Comparison of ENCODE assay signal across 10 mouse cellular contexts in genomic region chr14:100209814-100210419, GRCm38 (mm10).
DNase-seq lines count a peak whose midpoint lies in the region; ATAC-seq and TF ChIP-seq lines count a peak whose summit lies in the region.
"Had no signal": no experiment of that assay in that cellular context is flagged by ENCODE, and none has a peak within 500 bp of the region (broad histone marks: within the 10 kb centered on the region; RNA-seq: fewer than 3 reads in every experiment).

No protein-coding gene starts in this region.

- no peaks in the 10 kb centered on the region for H3K9me3 ChIP-seq in heart, embryonic 14.5 days (ENCODE audit: control insufficient read depth, low read length)
- H3K9me3 ChIP-seq in neural tube, embryonic 15.5 days (replicated peaks), result no peaks in the 10 kb centered on the region

- no peaks in the 10 kb centered on the region for H3K36me3 ChIP-seq in heart, embryonic 14.5 days (ENCODE audit: control insufficient read depth, insufficient read depth, low read length)
- H3K36me3 ChIP-seq in heart, adult 2 months (ENCODE audit: control insufficient read depth, insufficient read depth, low read length), result no peaks in the 10 kb centered on the region; the same call in none of the 2 replicates
- no peaks in the 10 kb centered on the region for H3K36me3 ChIP-seq in neural tube, embryonic 15.5 days
- H3K36me3 ChIP-seq in thymus, adult 2 months (ENCODE audit: control insufficient read depth, insufficient read depth, low read length), result no peaks in the 10 kb centered on the region

- H3K79me2 ChIP-seq in heart, adult 2 months (replicated peaks; ENCODE audit: control insufficient read depth, insufficient read depth, low read length), result peaks cover 2% of the 10 kb centered on the region; the same call in 1 of the 2 replicates

- H3K9ac ChIP-seq in heart, embryonic 14.5 days (ENCODE audit: low read length), result no peak overlapping the region
- H3K9ac ChIP-seq in heart, adult 2 months (ENCODE audit: low read depth, low read length), result no peak overlapping the region
- no peak overlapping the region for H3K9ac ChIP-seq in neural tube, embryonic 15.5 days (replicated peaks)

- peaks cover 9 to 17% of the 10 kb centered on the region in 2 experiments for H3K4me1 ChIP-seq in heart, embryonic 14.5 days (ENCODE audit: control insufficient read depth in 2 of 2, insufficient read depth in 2 of 2, low read length in 2 of 2)
- H3K4me1 ChIP-seq in heart, adult 2 months (ENCODE audit: control insufficient read depth, insufficient read depth, low read length), result peaks cover 7% of the 10 kb centered on the region
- H3K4me1 ChIP-seq in neural tube, embryonic 15.5 days, result peaks cover 13% of the 10 kb centered on the region
- H3K4me1 ChIP-seq in thymus, adult 2 months (replicated peaks; ENCODE audit: control insufficient read depth, insufficient read depth, low read length), result no peaks in the 10 kb centered on the region

- TF ChIP-seq POLR2A in heart, adult 2 months (IDR thresholded peaks at IDR 0.05; ENCODE audit: insufficient read depth, low read depth, low read length), result no peak
- no peak for TF ChIP-seq POLR2A in thymus, adult 2 months (IDR thresholded peaks at IDR 0.05; ENCODE audit: control insufficient read depth, extremely low read depth, insufficient read depth, low read length, poor library complexity)

- H3K27ac ChIP-seq in heart, embryonic 14.5 days (replicated peaks in 1 of 2; ENCODE audit: control insufficient read depth in 1 of 2, insufficient read depth in 1 of 2, low read depth in 2 of 2, low read length in 2 of 2), result no peak overlapping the region
- H3K27ac ChIP-seq in heart, adult 2 months, result no peak overlapping the region
- no peak overlapping the region for H3K27ac ChIP-seq in neural tube, embryonic 15.5 days (replicated peaks)
- H3K27ac ChIP-seq in thymus, adult 2 months (ENCODE audit: control insufficient read depth, insufficient read depth, low read length), result no peak overlapping the region
- H3K27ac ChIP-seq: kidney, postnatal 0 days; stomach, postnatal 0 days had no signal

- no peak for ATAC-seq in heart, embryonic 14.5 days (ENCODE audit: insufficient number of reproducible peaks, insufficient read depth, low FRiP score, low read depth)
- ATAC-seq in neural tube, embryonic 15.5 days (ENCODE audit: low FRiP score), result no peak

- 36% methylated on average over 12 of the region's 12 CpGs for WGBS in heart, embryonic 14.5 days
- 62% methylated on average over 12 of the region's 12 CpGs for WGBS in heart, adult 2 months
- 25% methylated on average over 12 of the region's 12 CpGs for WGBS in neural tube, embryonic 15.5 days
- 61% methylated on average over 12 of the region's 12 CpGs for WGBS in thymus, adult 2 months

- H3K4me3 ChIP-seq in heart, embryonic 14.5 days (ENCODE audit: control insufficient read depth in 1 of 2, insufficient read depth in 1 of 2, low read depth in 1 of 2, low read length in 2 of 2), result no peak overlapping the region
- H3K4me3 ChIP-seq in heart, adult 2 months, result no peak overlapping the region
- no peak overlapping the region for H3K4me3 ChIP-seq in neural tube, embryonic 15.5 days (replicated peaks)
- H3K4me3 ChIP-seq in thymus, adult 2 months (ENCODE audit: control insufficient read depth, insufficient read depth, low read length), result no peak overlapping the region

- no peak for TF ChIP-seq CTCF in heart, adult 2 months (IDR thresholded peaks at IDR 0.05)
- TF ChIP-seq CTCF in thymus, adult 2 months (IDR thresholded peaks at IDR 0.05; ENCODE audit: borderline replicate concordance, control insufficient read depth, extremely low read depth, insufficient read depth, low read length, poor library complexity), result no peak

- intact Hi-C loops in heart, adult 2 months (cut with DNase I), result no loop called here

- H3K4me2 ChIP-seq in heart, embryonic 14.5 days (ENCODE audit: low read length), result peak overlapping the region; percentile 11; the same call in 1 of the 2 replicates
- 0 out of 2 replicates have a peak overlapping the region, but pooled peaks have one; percentile 7 for H3K4me2 ChIP-seq in neural tube, embryonic 15.5 days

- no peak for TF ChIP-seq EP300 in heart, adult 2 months (IDR thresholded peaks at IDR 0.05; ENCODE audit: insufficient read depth, low read depth, low read length)

- DNase-seq in heart, adult 2 months, result no peak
- peak; percentile 82 for DNase-seq in ES-CJ7 (ENCODE audit: low read depth, low spot score)
- DNase-seq in embryo, embryonic 10.5 days (ENCODE audit: low spot score), result peak; percentile 30
- no peak for DNase-seq in thymus, adult 2 months
- no peak for DNase-seq in cerebellum, postnatal 4 days (ENCODE audit: low spot score in 2 of 2)
- DNase-seq: lung, postnatal 14 days had no signal

- no peaks in the 10 kb centered on the region for H3K27me3 ChIP-seq in heart, embryonic 14.5 days (ENCODE audit: control insufficient read depth, insufficient read depth, low read length)
- no peaks in the 10 kb centered on the region for H3K27me3 ChIP-seq in heart, adult 2 months (ENCODE audit: control insufficient read depth, insufficient read depth, low read length)
- H3K27me3 ChIP-seq in neural tube, embryonic 15.5 days (replicated peaks), result no peaks in the 10 kb centered on the region
- no peaks in the 10 kb centered on the region for H3K27me3 ChIP-seq in thymus, adult 2 months (ENCODE audit: control insufficient read depth, insufficient read depth, low read length)

Comparison
In these comparisons a context has a peak if more than half of its experiments do, and no peak if none do; other contexts are left out.
1. DNase-seq: peak in ES-CJ7 (single experiment) and embryo, embryonic 10.5 days (single experiment); none in heart, adult 2 months (0 of 2), thymus, adult 2 months (single experiment) and cerebellum, postnatal 4 days (0 of 2).